Mouse (Mus musculus): Measurements from ENCODE around the gene Plekhb1. TPM values are rescaled to one million over a fixed set of nuclear protein-coding genes. Genes with fewer than 3 reads are reported as not detected.

The Plekhb1 gene
- polyA plus RNA-seq (2015; fragmentation: Nextera tagmentation; extraction: Ambion mirVana): 1.8 and 2.4 TPM in 2 replicates

- 68% methylated on average over 8 of the region's 8 CpGs for WGBS
- Histone ChIP-seq H3K4me3 (peak within 1 kb of the TSS; percentile 22; the same call in 1 of the 2 replicates), H3K9ac (peak within 1 kb of the TSS; percentile 61; the same call in 1 of the 2 replicates)
Observed at GRCm38 (mm10) chr7:100662231-100662630, at the start of gene Plekhb1. Gene Plekhb1, minus strand, starts transcription at chr7:100662414.

DNA sequence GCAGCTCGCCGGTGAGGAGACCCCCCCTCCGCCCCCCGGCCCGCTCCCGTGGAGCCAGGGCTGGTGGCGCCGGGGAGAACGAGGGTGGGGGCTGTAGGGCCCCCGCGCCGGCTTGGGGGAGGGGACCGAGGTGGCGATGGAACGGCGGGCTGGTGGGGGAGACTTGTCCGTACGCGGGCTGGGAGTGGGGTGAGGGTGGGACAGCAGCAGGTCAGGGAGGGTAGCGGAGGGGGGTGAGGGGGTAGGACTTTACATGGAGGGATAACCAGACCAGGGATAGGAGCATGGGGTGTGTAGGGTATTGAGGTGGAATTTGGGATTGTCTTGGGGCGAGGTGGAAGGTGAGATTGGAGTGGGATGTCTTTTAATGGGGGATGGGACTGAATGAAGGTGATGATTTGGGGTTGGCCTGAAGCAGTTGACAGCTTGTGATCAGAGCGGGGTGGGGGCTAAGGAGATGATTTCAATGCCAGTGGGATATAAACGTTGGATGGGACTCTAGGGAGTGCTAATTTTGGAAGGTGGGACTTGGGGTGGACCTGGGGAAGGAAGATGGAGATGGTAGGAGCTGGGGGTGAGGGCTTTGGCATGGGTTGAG lies 44.8 kb upstream of the Plekhb1 start:
- no peaks in the 10 kb centered on the region for H3K27me3 ChIP-seq (replicated peaks)
- H3K4me1 ChIP-seq: peaks cover 17% of the 10 kb centered on the region
- peak overlapping the region; percentile 96 for H3K9ac ChIP-seq
- no peaks in the 10 kb centered on the region for H3K9me3 ChIP-seq
- WGBS: 1% methylated on average over 23 of the region's 23 CpGs
- H3K27ac ChIP-seq (replicated peaks): peak overlapping the region; percentile 98
- H3K4me2 ChIP-seq: peak overlapping the region; percentile 89
- H3K36me3 ChIP-seq: no peaks in the 10 kb centered on the region
- H3K4me3 ChIP-seq: peak overlapping the region; percentile 79
- ATAC-seq (ENCODE audit: extremely low read depth, insufficient number of reproducible peaks, low FRiP score, low TSS enrichment): peak; percentile 29

More at GRCm38 (mm10) chr7:100662231-100662630, at the start of gene Plekhb1:
- no peaks in the 10 kb centered on the region for H3K9me3 ChIP-seq
- no peaks in the 10 kb centered on the region for H3K36me3 ChIP-seq
- no peak for ATAC-seq (ENCODE audit: extremely low read depth, insufficient number of reproducible peaks, low FRiP score, low TSS enrichment)
- no peaks in the 10 kb centered on the region for H3K27me3 ChIP-seq (replicated peaks)
- peak within 1 kb of the TSS; percentile 61 for H3K4me2 ChIP-seq
- peak within 1 kb of the TSS; percentile 28; the same call in 1 of the 2 replicates for H3K27ac ChIP-seq (replicated peaks)
- peaks cover 27% of the 10 kb centered on the region for H3K4me1 ChIP-seq

GRCm38 (mm10) chr7:100706143-100706841 lies 44.1 kb upstream of the Plekhb1 start, which contains the start of gene Fam168a:
Gene Fam168a, plus strand, starts transcription at chr7:100706635.
- H3K4me3 ChIP-seq: peak within 1 kb of the TSS; percentile 79
- H3K27ac ChIP-seq (replicated peaks): peak within 1 kb of the TSS; percentile 98
- H3K9ac ChIP-seq: peak within 1 kb of the TSS; percentile 96
- H3K9me3 ChIP-seq: no peaks in the 10 kb centered on the region
- H3K4me1 ChIP-seq: peaks cover 17% of the 10 kb centered on the region
- no peaks in the 10 kb centered on the region for H3K27me3 ChIP-seq (replicated peaks)
- H3K36me3 ChIP-seq: no peaks in the 10 kb centered on the region
- peak within 1 kb of the TSS; percentile 89 for H3K4me2 ChIP-seq
- ATAC-seq (ENCODE audit: extremely low read depth, insufficient number of reproducible peaks, low FRiP score, low TSS enrichment): peak; percentile 99
- WGBS: under 1% methylated on average over 32 of the region's 37 CpGs

- Histone ChIP-seq H3K9me3 (no peaks in the 10 kb centered on the region), H3K4me3 (no peak overlapping the region), H3K36me3 (no peaks in the 10 kb centered on the region), H3K27me3 (replicated peaks) (no peaks in the 10 kb centered on the region), H3K9ac (no peak overlapping the region), H3K27ac (replicated peaks) (no peak overlapping the region), H3K4me1 (no peaks in the 10 kb centered on the region), H3K4me2 (no peak overlapping the region)
- ATAC-seq (ENCODE audit: extremely low read depth, insufficient number of reproducible peaks, low FRiP score, low TSS enrichment): no peak
- WGBS: 59% methylated on average over 8 of the region's 8 CpGs
Observed at GRCm38 (mm10) chr7:100699771-100700770, 37.9 kb upstream of the Plekhb1 start.

GRCm38 (mm10) chr7:100693199-100693598 lies 31.0 kb upstream of the Plekhb1 start:
- H3K4me1 ChIP-seq: no peaks in the 10 kb centered on the region
- no peak overlapping the region for H3K9ac ChIP-seq
- H3K27me3 ChIP-seq (replicated peaks): no peaks in the 10 kb centered on the region
- H3K9me3 ChIP-seq: no peaks in the 10 kb centered on the region
- H3K4me2 ChIP-seq: no peak overlapping the region
- H3K36me3 ChIP-seq: no peaks in the 10 kb centered on the region
- WGBS: 63% methylated on average over 8 of the region's 8 CpGs
- no peak for ATAC-seq (ENCODE audit: extremely low read depth, insufficient number of reproducible peaks, low FRiP score, low TSS enrichment)
- no peak overlapping the region for H3K27ac ChIP-seq (replicated peaks)
- no peak overlapping the region for H3K4me3 ChIP-seq

GRCm38 (mm10) chr7:100688471-100688870 lies 26.3 kb upstream of the Plekhb1 start:
- Histone ChIP-seq H3K9ac (no peak overlapping the region), H3K4me2 (no peak overlapping the region), H3K9me3 (no peaks in the 10 kb centered on the region), H3K4me1 (no peaks in the 10 kb centered on the region), H3K27me3 (replicated peaks) (no peaks in the 10 kb centered on the region), H3K36me3 (no peaks in the 10 kb centered on the region), H3K4me3 (no peak overlapping the region), H3K27ac (replicated peaks) (no peak overlapping the region)
- ATAC-seq (ENCODE audit: extremely low read depth, insufficient number of reproducible peaks, low FRiP score, low TSS enrichment): no peak
- WGBS: 75% methylated on average over 7 of the region's 7 CpGs

GRCm38 (mm10) chr7:100685061-100686030 lies 23.1 kb upstream of the Plekhb1 start:
- Histone ChIP-seq H3K4me3 (no peak overlapping the region), H3K4me1 (no peaks in the 10 kb centered on the region), H3K9ac (no peak overlapping the region), H3K27ac (replicated peaks) (no peak overlapping the region), H3K27me3 (replicated peaks) (no peaks in the 10 kb centered on the region), H3K36me3 (no peaks in the 10 kb centered on the region), H3K9me3 (no peaks in the 10 kb centered on the region), H3K4me2 (no peak overlapping the region)
- ATAC-seq (ENCODE audit: extremely low read depth, insufficient number of reproducible peaks, low FRiP score, low TSS enrichment): no peak
- WGBS: 37% methylated on average over 13 of the region's 13 CpGs

- Histone ChIP-seq H3K4me2 (no peak overlapping the region), H3K27me3 (replicated peaks) (no peaks in the 10 kb centered on the region), H3K27ac (replicated peaks) (no peak overlapping the region), H3K9ac (no peak overlapping the region), H3K36me3 (no peaks in the 10 kb centered on the region), H3K9me3 (no peaks in the 10 kb centered on the region), H3K4me1 (no peaks in the 10 kb centered on the region), H3K4me3 (no peak overlapping the region)
- WGBS: 42% methylated on average over 7 of the region's 7 CpGs
- ATAC-seq (ENCODE audit: extremely low read depth, insufficient number of reproducible peaks, low FRiP score, low TSS enrichment): no peak
Observed at GRCm38 (mm10) chr7:100684538-100684937, 22.3 kb upstream of the Plekhb1 start.

- no peaks in the 10 kb centered on the region for H3K9me3 ChIP-seq
- no peak overlapping the region for H3K27ac ChIP-seq (replicated peaks)
- WGBS: 59% methylated on average over 5 of the region's 5 CpGs
- H3K36me3 ChIP-seq: no peaks in the 10 kb centered on the region
- no peak overlapping the region for H3K9ac ChIP-seq
- H3K27me3 ChIP-seq (replicated peaks): no peaks in the 10 kb centered on the region
- no peak overlapping the region for H3K4me2 ChIP-seq
- no peak for ATAC-seq (ENCODE audit: extremely low read depth, insufficient number of reproducible peaks, low FRiP score, low TSS enrichment)
- H3K4me1 ChIP-seq: 0 out of 2 replicates have a peak, but pooled peaks cover 4% of the 10 kb centered on the region
- no peak overlapping the region for H3K4me3 ChIP-seq
Observed at GRCm38 (mm10) chr7:100684081-100684480, 21.9 kb upstream of the Plekhb1 start.

- H3K9ac ChIP-seq: no peak overlapping the region
- H3K27me3 ChIP-seq (replicated peaks): no peaks in the 10 kb centered on the region
- no peak overlapping the region for H3K4me2 ChIP-seq
- ATAC-seq (ENCODE audit: extremely low read depth, insufficient number of reproducible peaks, low FRiP score, low TSS enrichment): no peak
- H3K4me1 ChIP-seq: 0 out of 2 replicates have a peak, but pooled peaks cover 4% of the 10 kb centered on the region
- no peaks in the 10 kb centered on the region for H3K9me3 ChIP-seq
- H3K36me3 ChIP-seq: no peaks in the 10 kb centered on the region
- H3K4me3 ChIP-seq: no peak overlapping the region
- WGBS: 96% methylated on average over 1 of the region's 1 CpGs
- H3K27ac ChIP-seq (replicated peaks): no peak overlapping the region
Observed at GRCm38 (mm10) chr7:100683241-100683640, 21.0 kb upstream of the Plekhb1 start.
